Comparison of ENCODE assay signal across 9 mouse cellular contexts in genomic region chrX:98919423-98919822, GRCm38 (mm10). TPM values are rescaled to one million over a fixed set of nuclear protein-coding genes. Genes with fewer than 3 reads are reported as not detected.
DNase-seq lines count a peak whose midpoint lies in the region; ATAC-seq and TF ChIP-seq lines count a peak whose summit lies in the region.
"Had no signal": no experiment of that assay in that cellular context is flagged by ENCODE, and none has a peak within 500 bp of the region (broad histone marks: within the 10 kb centered on the region; RNA-seq: fewer than 3 reads in every experiment).

No protein-coding gene starts in this region.

- TF ChIP-seq CTCF in liver, adult 2 months (IDR thresholded peaks at IDR 0.05; ENCODE audit: low read depth, low read length) = peak; percentile 44

- WGBS in liver, adult 2 months = 2% methylated on average over 6 of the region's 6 CpGs
- WGBS in liver, embryonic 12.5 days (ENCODE audit: insufficient replicate concordance) = 9% methylated on average over 6 of the region's 6 CpGs

- no peaks in the 10 kb centered on the region for H3K27me3 ChIP-seq in liver, adult 2 months (ENCODE audit: control insufficient read depth, insufficient read depth, low read length)
- H3K27me3 ChIP-seq in liver, embryonic 12.5 days (replicated peaks) = no peaks in the 10 kb centered on the region

- ATAC-seq in liver, embryonic 12.5 days = no peak

- no peaks in the 10 kb centered on the region for H3K9me3 ChIP-seq in liver, embryonic 12.5 days (replicated peaks)
- H3K9me3 ChIP-seq: G1E had no signal

- no peak overlapping the region for H3K9ac ChIP-seq in liver, adult 2 months (ENCODE audit: low read depth, low read length)
- no peak overlapping the region for H3K9ac ChIP-seq in liver, embryonic 12.5 days

- H3K27ac ChIP-seq in liver, adult 2 months (replicated peaks; ENCODE audit: insufficient read depth, low read depth, low read length) = no peak overlapping the region
- H3K27ac ChIP-seq in liver, embryonic 12.5 days = no peak overlapping the region

- H3K36me3 ChIP-seq in liver, adult 2 months (ENCODE audit: control insufficient read depth, insufficient read depth, low read length) = no peaks in the 10 kb centered on the region
- H3K36me3 ChIP-seq in liver, embryonic 12.5 days = no peaks in the 10 kb centered on the region
- H3K36me3 ChIP-seq: G1E had no signal

- no peaks in the 10 kb centered on the region for H3K79me2 ChIP-seq in liver, adult 2 months (ENCODE audit: control insufficient read depth, insufficient read depth, low read length)

- no peak overlapping the region for H3K4me3 ChIP-seq in liver, adult 2 months (ENCODE audit: insufficient read depth, low read depth, low read length)
- no peak overlapping the region for H3K4me3 ChIP-seq in liver, embryonic 12.5 days

- peak; percentile 13 for DNase-seq in cerebellum, adult 11 months
- no peak for DNase-seq in cerebellum, adult 11-12 months
- peak; percentile 51 for DNase-seq in liver, adult 2 months (ENCODE audit: extremely low read depth, low read depth, low spot score)
- DNase-seq in c-Kit-positive CD71-positive TER-119-negative erythroid progenitor cells, embryonic 14.5 days (ENCODE audit: low read depth) = peak; percentile 28
- DNase-seq in induced T-regulatory cell, adult 2 months (ENCODE audit: low read depth) = peak; percentile 25
- DNase-seq in skeletal muscle tissue, adult 2 months (ENCODE audit: low read depth, low spot score) = peak; percentile 29
- DNase-seq in T-cell, adult 2 months (ENCODE audit: low spot score) = no peak

- TF ChIP-seq POLR2A in liver, adult 2 months (IDR thresholded peaks at IDR 0.05; ENCODE audit: extremely low read depth, insufficient read depth, low read length) = no peak

- no peak overlapping the region for H3K4me2 ChIP-seq in liver, embryonic 12.5 days

- no peaks in the 10 kb centered on the region for H3K4me1 ChIP-seq in liver, adult 2 months (ENCODE audit: control insufficient read depth, insufficient read depth, low read length)
- no peaks in the 10 kb centered on the region for H3K4me1 ChIP-seq in liver, embryonic 12.5 days

RNA-seq across cellular contexts. Expression of gene Yipf6, which starts 16.7 kb away (rescaled TPM):
- 35.1 and 40.5 TPM in 2 replicates for total RNA-seq in liver, adult 2 months (2014; rRNA removed)
- polyA plus RNA-seq in liver, adult 2 months (2012; rRNA removed) = 11.7 and 14.9 TPM in 2 replicates
- 15.1 and 15.5 TPM in 2 replicates for polyA plus RNA-seq in liver, embryonic 12.5 days (2016; fragmentation: Nextera tagmentation; extraction: Ambion mirVana)

RNA-seq across cellular contexts. Expression of gene Ophn1, which starts 28.6 kb away (rescaled TPM):
- 2.5 and 2.8 TPM in 2 replicates for total RNA-seq in liver, adult 2 months (2014; rRNA removed)
- polyA plus RNA-seq in liver, adult 2 months (2012; rRNA removed) = 0.41 and 0.71 TPM in 2 replicates
- polyA plus RNA-seq in liver, embryonic 12.5 days (2016; fragmentation: Nextera tagmentation; extraction: Ambion mirVana) = 3.5 and 4.1 TPM in 2 replicates
- polyA plus RNA-seq: G1E had no signal

Comparison
In these comparisons a context has a peak if more than half of its experiments do, and no peak if none do; other contexts are left out.
1. DNase-seq: peak in cerebellum, adult 11 months (single experiment), liver, adult 2 months (single experiment), c-Kit-positive CD71-positive TER-119-negative erythroid progenitor cells, embryonic 14.5 days (single experiment), induced T-regulatory cell, adult 2 months (single experiment) and skeletal muscle tissue, adult 2 months (single experiment); none in cerebellum, adult 11-12 months (single experiment) and T-cell, adult 2 months (single experiment).